Mouse (Mus musculus) kidney, embryonic 15.5 days (tissue): ENCODE measurements at regions not wholly inside any gene's neighbourhood (a gene's known extent, or its start where the extent isn't known, plus 50 kb on each side); places are given as distances from the start of the nearest gene placed in this dataset.

Experiments used
- ATAC-seq: fragments of 200-750 bp; cut with Nextera tagmentation; replicated peaks from 2 replicates; pipeline ENCODE4 v1.8.0; 2017; ENCODE audit warnings: moderate TSS enrichment; ENCODE audit not compliant: low FRiP score
- H3K27ac ChIP-seq: fragments of 300-500 bp; sonication (generic); 2 replicates; pipeline ENCODE4 v1.5.1; 2015; ENCODE audit warnings: mild to moderate bottlenecking, inconsistent platforms
- H3K27me3 ChIP-seq: fragments of 300-500 bp; sonication (generic); 2 replicates; pipeline ENCODE4 v1.6.1; 2015; ENCODE audit warnings: inconsistent platforms
- H3K36me3 ChIP-seq: fragments of 300-500 bp; sonication (generic); 2 replicates; pipeline ENCODE4 v1.6.1; 2015; ENCODE audit warnings: inconsistent platforms
- H3K4me1 ChIP-seq: fragments of 300-500 bp; sonication (generic); 2 replicates; pipeline ENCODE4 v1.6.1; 2015; ENCODE audit warnings: inconsistent platforms
- H3K4me2 ChIP-seq: fragments of 300-500 bp; sonication (generic); 2 replicates; pipeline ENCODE4 v1.6.1; 2015; ENCODE audit warnings: moderate library complexity, mild to moderate bottlenecking, inconsistent platforms
- H3K4me3 ChIP-seq: fragments of 300-500 bp; sonication (generic); replicated peaks from 2 replicates; pipeline ENCODE4 v1.5.1; 2015; ENCODE audit warnings: mild to moderate bottlenecking, inconsistent platforms
- H3K9ac ChIP-seq: fragments of 300-500 bp; sonication (generic); 2 replicates; pipeline ENCODE4 v1.6.1; 2015; ENCODE audit warnings: mild to moderate bottlenecking, inconsistent platforms
- H3K9me3 ChIP-seq: fragments of 300-500 bp; sonication (generic); replicated peaks from 2 replicates; pipeline ENCODE4 v1.6.1; 2016; ENCODE audit warnings: inconsistent platforms
- WGBS: fragments of 180-500 bp; shearing (Covaris S2); methylation state at CpG from one replicate; pipeline ENCODE4 v1.1.7; 2015; ENCODE audit warnings: mixed read lengths; 5-methylcytosine and 5-hydroxymethylcytosine counted together

GRCm38 (mm10) chr8:28595880-28596279 lies 1148.4 kb downstream of the Poteg start:
- WGBS = 87% methylated on average over 5 of the region's 5 CpGs
- no peaks in the 10 kb centered on the region for H3K36me3 ChIP-seq
- no peak overlapping the region for H3K4me3 ChIP-seq
- H3K27ac ChIP-seq = no peak overlapping the region
- no peaks in the 10 kb centered on the region for H3K27me3 ChIP-seq
- H3K4me1 ChIP-seq = peaks cover 5% of the 10 kb centered on the region; the same call in 1 of the 2 replicates
- H3K9ac ChIP-seq = no peak overlapping the region
- no peak overlapping the region for H3K4me2 ChIP-seq
- ATAC-seq = no peak
- H3K9me3 ChIP-seq = no peaks in the 10 kb centered on the region
